Mouse (Mus musculus): ENCODE measurements around the gene Best2. TPM values are rescaled to one million over a fixed set of nuclear protein-coding genes. Genes with fewer than 3 reads are reported as not detected.

Gene Best2
- total RNA-seq (2022): not detected

DNA sequence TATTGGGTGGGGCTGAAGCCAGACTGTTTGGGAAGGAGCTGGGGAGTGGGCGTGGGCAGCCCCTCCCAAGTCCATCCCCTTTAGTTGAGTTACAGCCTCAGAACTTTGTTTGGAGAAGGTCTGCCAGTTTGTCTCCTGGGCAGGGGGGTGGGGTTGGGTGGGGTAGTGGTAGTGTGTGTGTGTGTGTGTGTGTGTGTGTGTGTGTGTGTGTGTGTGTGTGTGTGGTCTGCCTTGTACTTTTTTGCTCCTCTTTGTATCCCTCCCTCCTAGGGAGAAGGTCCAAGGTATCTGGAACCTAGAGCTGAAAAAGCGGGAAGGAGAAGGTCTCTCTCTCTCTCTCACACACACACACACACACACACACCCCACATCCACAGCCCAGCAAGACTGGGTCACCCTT is at the start of gene Best2:
TSS of gene Best2 (minus strand) at position 101 of the 400 bp plus-strand sequence.
- no peak for DNase-seq (ENCODE audit: low spot score in 2 of 2)

DNA sequence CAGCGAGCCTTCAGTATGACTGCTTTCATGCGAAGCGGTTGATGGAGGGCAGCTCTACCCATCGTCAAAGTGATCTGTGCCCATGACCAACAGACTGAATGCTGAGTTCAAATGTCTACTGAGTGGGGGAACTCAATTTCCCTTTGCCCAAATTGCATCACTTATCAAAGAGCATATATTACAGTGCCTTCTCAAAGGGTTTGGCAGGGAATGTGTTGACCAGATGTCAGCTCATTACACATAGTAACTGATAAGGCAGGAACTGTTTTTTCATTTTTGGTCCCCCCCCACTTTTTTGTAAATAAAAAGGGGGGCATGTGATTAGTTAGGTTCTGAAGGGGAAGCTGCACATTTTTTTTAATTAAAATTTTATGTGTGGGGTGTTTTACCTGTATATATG is 48.3 kb upstream of the Best2 start:
- no peak for DNase-seq (ENCODE audit: low spot score in 2 of 2)

DNA sequence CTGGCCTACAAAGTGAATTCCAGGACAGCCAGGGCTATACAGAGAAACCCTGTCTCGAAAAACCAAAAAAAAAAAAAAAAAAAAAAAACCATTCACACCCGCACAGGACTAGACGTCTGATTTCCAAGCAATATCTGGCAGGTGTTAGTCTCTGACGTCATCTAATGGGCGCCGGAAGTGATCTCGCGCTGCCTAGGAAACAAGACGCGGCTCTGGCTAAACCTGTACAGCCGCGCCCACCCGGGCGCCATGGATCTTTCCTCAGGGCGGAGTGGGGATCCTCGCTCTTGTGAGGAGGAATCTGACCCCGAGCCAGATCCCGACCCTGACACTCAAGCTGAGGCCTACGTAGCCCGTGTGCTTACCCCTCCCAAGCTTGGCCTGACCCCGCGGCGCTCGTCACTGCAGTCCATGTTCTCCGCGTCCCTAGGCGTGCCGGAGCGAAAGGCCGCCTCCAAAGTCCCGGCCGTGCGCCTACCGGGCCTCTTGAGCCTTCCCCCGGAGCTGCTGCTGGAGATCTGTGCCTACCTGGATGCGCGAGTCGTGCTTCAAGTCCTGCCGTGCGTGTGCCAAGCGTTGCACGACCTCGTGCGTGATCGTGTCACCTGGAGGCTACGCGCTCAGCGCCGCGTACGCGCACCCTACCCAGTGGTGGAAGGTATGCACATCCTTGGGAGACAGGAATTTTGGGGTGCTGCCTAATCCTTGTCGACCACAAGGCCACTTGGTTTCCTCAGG is 45.7 kb upstream of the Best2 start, which contains the start of gene Fbxw9:
TSS of gene Fbxw9 (plus strand) at position 177 of the 738 bp plus-strand sequence.
- peak; percentile 78 to 79 for DNase-seq (ENCODE audit: low spot score in 2 of 2)

DNA sequence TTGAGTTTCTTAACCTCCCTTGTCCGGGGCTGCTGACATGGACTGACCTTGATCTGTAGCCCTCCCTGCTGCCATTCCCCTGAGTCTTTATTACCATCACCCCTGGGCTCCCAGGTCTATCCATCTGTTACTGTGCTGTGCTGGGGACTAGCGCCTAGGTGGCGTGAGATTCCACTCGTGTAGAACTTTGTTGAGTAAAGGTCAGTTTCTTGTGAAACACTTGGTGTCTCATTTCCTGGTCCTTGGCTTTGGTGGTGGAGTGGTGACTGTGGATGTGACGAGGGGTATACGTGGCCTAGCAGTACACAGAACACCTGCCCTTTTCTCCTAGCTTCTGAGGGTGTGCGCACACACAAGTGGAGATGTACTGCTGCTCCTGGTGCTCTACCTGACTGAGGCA is 43.0 kb upstream of the Best2 start:
- no peak for DNase-seq (ENCODE audit: low spot score in 2 of 2)

DNA sequence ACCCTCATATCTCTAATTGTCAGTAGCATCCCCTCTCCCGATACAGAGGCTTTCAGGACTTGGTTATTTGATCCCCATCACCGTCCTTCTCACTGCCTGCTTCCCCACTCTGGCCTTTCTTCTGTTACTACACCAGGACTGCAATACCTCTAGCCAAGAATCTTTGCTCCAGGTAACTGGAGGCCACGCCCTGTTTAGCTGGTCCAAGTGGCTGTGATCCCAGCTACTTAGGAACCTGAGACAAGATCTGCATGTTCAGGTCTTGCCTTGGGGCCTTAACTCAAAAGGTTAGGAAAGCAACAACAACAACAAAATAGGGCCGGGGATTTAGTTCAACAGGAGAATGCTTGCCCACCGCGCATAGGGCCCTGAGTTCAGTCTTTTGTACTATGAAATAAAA is 29.3 kb upstream of the Best2 start:
- no peak for DNase-seq (ENCODE audit: low spot score in 2 of 2)

DNA sequence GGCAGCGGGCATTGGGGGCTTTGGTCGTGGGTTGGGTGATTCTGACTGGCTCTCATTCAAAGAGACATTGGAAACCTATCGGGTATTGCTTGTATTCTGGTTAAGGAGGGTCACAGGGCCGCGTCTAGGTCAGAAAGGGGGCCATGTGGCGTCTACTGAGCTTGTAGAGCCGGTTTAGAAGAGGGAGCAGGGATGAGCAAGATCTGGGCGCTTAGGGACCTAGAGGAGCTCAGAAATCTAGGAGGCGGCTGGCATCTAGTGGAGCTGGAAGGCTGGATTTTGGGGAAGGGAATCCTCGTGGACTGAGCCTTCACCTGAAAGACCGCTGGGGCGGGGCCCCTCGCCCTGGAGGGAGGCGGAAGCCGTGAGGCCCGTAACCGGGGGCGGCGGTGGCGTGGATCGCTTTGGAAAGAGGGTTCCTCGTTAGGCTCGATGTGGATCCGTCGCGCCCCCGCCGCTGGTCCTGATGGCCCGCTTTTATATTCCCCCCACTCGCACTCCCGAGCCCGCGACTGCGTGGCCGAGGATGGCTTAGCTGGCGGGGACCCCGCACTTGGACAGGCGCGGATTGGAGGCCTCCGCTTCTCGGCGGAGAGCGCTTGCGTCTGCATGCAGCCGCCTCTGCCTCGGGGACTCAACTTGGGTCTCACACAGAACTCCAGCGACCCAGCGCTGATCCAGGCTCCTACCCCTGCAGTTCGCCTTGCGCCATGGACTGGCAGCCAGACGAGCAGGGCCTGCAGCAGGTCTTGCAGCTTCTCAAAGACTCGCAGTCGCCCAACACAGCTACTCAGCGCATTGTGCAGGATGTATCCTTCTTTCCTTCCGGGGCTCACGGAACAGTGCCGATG is 23.6 kb upstream of the Best2 start:
- no peak for DNase-seq (ENCODE audit: low spot score in 2 of 2)

DNA sequence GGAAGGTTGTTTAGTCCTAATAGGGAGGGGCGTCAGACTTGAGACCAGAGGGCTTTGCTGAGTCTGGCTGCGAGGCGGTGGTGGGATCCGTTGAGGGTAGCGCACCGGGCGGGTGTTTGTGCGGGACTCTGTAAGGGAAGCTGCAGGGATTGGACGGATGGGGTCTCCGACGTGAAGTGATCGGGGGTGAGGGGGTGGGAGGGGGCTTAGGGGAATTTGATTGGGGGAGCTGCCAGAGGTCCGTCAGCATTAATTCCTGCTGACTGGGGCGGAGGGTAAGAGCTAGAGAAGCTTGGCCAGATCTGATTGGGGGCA is 23.0 kb upstream of the Best2 start:
- no peak for DNase-seq (ENCODE audit: low spot score in 2 of 2)

DNA sequence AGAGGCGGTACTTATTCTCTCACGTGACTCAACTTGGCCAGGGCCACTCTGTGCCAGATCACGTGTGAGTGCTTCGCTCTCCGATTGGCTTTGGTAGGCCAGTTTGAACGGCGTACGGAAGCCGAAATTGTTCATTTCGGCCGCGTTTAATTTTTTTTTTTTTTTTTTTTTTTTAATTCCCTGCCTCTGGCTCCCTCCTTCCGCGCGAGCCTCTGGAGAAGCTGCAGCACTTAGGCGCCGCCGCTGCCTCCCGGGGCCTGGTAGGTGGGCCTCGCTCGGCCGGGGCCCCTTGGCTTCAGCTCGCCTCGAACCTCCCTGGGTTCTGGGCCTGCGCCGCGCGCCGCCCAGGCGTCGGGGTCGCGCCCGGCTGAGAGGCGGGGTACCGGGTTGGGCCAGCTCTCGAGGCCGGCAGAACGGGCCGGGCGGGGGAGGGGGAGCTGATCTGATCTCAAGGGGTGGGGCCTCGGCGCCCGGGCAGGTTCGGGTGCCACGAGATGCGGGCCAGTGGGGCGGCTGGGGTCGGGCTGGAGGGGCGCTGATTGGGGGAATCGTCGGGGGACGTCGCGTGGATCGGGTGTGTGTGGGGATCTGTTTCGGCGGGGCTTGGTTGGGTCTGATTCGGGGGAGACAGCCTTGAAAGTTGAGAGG is 22.5 kb upstream of the Best2 start, which contains the start of gene Tnpo2:
TSS of gene Tnpo2 (plus strand) at position 198 of the 648 bp plus-strand sequence.
- DNase-seq (ENCODE audit: low spot score in 2 of 2): peak; percentile 88 to 90

DNA sequence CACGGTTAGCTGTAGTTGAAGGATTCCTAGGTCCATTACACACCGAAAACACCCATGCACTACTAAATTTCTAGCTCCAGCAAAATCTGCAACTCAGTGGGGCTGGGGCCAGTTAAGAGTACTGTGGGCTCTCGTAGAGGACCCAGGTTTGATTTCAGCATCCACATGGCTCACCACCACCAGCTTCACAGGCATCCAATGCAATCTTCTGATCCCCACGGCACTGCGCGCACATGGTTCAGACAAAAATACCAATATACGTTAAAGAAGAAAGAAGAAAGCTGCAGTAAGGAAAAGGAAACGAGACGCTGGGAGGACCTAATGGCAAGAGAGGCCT is 22.0 kb upstream of the Best2 start:
- no peak for DNase-seq (ENCODE audit: low spot score in 2 of 2)

DNA sequence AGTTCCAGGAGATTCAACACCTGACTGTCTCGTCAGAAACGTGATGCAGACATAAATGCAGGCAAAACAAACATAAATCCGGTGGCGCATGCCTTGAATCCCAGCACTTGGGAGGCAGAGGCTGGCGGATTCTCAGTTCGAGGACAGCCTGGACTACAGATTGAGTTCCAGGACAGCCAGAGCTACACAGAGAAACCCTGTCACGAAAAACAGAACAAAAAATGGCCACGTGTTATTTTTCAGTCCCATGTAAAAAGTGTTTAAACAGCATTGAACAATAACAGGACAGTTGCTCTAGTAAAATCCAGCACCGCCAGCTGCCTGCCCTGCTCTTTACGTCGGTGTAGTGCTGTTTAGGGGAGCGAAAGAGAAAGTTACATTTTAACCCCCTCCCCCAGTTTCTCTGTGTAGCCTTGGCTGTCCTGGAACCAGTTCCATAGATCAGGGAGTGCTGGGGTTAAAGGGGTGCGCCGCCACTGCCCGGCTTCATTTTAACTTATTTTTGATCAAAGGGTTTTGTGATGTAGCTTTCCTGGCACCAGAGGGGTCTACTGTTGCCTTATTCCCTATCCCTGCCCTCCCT is 21.5 kb upstream of the Best2 start:
- DNase-seq (ENCODE audit: low spot score in 2 of 2): no peak

DNA sequence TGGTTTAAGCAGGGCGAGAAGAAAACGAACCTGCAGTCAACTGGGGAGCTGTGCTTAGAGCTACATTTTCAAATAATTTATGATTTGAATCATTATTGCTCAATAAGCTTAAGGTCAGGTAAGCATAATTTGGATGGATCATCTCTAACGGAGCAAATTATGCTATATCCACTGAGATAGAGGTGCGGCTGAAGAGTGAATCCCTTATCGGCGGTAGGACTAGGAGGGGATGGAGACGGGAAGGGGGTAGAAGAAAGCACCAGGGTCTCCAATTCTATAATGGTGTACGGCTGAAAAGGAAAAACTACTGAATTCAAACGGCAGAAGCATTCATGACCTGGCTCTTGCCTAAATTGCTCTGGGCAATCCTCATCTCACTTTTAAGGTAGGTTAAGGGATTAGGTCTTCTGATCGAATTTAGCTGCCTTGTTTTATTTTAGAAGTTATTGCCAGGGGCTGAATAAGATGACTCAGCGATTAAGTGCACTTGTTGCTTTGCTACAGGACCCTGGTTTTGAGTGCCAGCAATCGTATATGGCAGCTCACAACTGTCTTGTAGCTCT is 20.9 kb upstream of the Best2 start:
- no peak for DNase-seq (ENCODE audit: low spot score in 2 of 2)

DNA sequence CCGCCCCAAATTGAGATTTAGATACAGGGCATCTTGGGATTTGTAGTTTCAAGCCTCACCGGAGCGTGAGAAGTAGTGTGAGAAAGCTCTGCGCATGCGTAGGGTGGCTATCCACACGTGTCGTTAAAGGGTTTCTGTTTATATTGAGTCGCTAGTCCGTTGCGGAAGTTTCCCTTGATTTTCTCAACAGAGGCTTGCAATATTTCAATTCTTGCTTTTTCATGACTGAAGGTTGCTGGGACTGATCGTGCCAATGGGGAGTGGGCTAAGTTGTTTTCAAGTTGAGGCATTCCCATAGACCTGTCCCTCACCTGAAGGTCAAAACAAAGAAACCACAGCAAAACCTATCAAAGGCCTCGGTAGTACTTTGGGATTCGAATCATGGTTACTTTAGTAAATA is 20.4 kb upstream of the Best2 start:
- DNase-seq (ENCODE audit: low spot score in 2 of 2): peak in 1 of 2 experiments; percentile 59

DNA sequence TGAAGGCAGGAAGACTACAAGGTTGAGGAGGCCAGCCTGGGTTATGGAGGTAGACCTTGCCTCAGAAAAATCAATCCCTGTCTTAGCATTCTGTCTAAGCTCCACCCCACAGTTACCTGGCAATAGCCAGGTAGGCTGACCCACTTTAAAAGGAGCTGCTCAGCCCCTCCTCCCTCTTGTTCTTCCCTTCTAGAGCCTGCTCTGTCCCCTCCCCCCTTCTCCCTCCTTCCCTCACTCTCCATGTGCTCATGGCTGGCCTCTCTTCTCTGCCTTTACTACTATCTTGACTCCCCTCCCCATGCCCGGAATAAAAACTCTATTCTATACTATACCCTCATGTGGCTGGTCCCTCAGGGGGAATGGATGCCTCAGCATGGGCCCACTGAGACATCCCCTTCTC is 19.5 kb upstream of the Best2 start:
- DNase-seq (ENCODE audit: low spot score in 2 of 2): no peak

DNA sequence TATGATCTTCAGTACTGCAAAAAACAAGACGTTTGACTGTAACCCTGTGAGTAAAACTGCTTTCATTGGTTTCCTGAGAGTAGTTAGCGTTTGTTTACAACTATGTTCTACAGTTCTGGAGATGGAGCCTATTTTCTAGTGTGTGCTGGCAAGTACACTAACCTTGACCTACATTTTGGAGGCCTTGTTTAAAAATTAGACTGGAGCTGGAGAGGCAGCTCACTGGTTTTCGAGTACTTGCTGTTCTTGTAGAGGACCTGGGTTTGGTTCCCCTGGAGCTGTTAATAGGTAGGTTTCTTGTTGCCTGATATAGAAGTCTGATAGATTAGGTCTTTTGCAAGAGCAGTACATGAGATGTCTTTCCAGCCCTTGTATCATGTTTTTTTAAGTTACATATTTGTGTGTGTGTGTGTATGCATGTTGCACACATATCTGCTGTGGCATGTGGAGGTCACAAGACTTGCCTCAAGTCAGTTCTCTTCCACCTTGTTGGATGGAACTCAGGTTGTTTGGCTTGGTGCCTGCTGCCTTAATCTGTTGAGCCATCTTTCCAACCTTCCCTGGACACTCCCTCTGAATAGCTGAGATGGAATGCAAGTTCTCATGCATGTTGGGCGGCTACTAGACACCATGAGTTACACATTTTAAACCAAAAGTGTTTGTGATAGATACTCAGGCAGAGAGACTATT is 18.4 kb upstream of the Best2 start:
- DNase-seq (ENCODE audit: low spot score in 2 of 2): no peak

DNA sequence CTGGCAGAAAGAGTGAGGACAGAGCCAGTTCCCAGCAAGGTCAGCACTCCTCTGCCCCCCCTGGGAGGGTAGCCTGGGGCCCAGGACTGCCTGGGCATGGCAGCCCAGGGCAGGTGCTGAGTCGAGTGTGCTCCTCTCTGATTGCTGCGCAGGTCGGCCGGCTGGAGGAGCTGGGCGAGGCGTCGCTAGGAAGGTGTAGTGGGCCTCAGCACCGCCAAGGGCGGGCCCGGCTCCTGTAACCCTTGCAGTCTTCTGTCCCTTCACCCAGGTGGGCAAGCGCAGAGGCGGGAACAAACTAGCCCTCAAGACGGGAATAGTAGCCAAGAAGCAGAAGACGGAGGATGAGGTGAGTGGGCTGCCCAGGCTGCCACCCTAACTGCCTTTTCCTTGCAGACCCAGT is 14.9 kb upstream of the Best2 start:
- no peak for DNase-seq (ENCODE audit: low spot score in 2 of 2)

DNA sequence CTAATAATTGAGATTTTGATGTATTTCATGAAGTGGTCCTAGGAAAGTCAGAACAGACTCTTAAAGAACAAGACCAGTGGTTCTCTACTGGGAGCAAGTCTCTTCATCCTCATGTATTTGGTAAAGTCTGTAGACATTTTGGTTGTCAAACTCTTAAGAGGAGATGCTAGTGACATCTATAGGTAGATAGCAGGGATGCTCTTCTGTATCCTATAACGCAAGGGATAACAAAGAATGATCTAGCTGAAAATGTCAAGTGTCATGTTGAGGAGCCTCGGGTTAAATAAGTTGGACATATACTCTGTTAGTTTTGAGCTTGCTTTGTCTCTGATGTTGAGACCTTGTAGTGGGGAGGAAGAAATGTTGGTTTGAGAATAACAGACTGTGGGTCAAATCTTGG is 13.6 kb upstream of the Best2 start:
- no peak for DNase-seq (ENCODE audit: low spot score in 2 of 2)

DNA sequence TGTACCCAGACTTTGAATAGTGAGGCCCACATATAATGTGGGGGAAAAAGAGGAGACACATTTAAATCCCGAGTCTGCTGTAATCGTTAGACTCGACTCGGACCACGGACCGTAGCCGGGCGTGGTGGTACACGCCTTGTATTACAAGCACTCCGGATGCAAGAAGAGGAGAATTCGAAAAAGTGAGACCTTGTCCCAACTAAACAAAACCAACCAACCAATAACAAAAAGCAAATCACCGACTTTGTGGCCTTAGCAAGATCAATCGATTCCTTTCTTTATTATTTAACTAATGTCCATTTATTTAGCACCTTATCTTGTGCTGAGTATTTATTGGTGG is 13.2 kb upstream of the Best2 start:
- DNase-seq (ENCODE audit: low spot score in 2 of 2): no peak

DNA sequence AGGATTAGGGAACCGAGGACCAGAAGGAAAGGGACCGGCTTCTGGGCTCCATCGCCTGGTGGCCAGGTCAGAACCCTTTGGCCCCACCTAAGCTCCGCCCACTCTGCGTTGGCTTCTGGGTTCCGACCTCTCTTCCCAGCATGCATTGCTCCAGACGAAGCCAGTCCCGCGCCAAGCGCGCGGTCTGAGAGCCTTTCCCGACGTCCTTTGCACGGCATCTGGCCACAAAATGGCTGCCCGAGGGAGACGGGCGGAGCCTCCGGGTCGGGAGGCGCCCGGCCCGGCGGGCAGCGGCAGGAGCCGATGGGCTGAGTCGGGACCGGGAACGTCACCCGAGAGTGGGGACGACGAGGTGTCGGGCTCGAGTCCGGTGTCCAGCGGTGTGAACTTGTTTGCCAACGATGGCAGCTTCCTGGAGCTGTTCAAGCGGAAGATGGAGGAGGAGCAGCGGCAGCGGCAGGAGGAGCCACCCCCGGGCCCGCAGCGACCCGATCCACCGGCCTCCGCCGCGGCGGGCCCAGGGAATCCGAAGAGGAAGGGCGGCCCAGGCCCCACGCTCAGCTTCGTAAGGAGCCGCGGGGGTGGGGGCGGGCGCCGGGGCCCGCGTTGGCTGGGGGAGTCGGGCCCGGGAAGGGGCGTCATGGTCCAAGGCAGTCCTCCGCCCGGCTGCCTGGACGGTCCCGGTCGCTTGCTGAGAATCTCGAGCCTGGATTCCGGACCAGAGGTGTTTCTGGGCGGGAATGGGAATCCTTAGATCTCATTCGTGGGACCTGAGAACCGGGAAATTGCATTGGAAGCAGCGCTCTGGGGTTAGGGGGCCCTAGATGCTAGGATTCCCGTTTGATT is 12.6 kb upstream of the Best2 start, which contains the start of gene Trir:
TSS of gene Trir (plus strand) at position 154 of the 846 bp plus-strand sequence.
- peak; percentile 93 to 96 for DNase-seq (ENCODE audit: low spot score in 2 of 2)

DNA sequence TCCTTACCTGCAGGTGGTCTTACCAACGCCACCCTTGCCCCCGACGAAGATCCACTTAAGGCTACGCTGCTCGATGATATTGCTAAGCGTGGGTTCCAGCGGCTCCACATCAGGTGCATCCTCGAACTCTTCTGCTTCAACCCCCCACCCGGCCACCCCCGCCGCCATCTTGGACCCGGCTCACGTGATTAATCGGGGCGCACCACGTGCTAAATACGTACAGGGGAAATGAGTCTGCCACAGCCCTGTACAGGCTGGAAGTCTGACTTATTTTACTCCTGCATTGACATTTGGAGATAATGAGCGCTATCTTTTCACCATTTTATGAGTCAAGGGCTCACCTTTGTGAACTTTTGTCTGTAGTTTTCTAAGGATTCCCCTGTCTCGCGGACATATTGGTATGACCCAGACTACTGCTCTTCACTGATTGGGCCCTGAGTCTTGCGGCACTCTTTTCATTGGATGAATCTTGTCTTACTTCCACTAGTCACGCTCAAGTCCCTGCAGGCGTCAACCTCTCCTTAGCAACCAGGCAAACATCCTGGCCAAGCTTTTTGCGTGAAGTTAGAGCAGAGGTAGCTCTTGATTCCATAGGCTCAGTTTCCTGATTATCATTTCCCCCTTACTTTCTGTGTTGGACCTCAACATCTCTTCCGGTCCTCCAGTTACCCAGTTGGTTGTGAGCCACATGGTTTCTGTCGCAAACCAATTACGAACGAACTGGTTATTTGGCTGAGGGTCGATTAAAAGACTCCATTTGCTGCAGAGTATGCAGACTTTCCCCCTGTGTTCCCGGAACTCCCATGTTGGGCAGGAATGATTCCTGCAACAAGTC is 11.0 kb upstream of the Best2 start, which contains the start of gene Asna1:
TSS of gene Asna1 (minus strand) at position 184 of the 835 bp plus-strand sequence.
- peak; percentile 64 to 69 for DNase-seq (ENCODE audit: low spot score in 2 of 2)
